In genomic region chr2:30316136-30316535, GRCm38 (mm10) we compare ENCODE assay signal across 23 mouse cellular contexts. TPM values are rescaled to one million over a fixed set of nuclear protein-coding genes. Genes with fewer than 3 reads are reported as not detected.
DNase-seq lines count a peak whose midpoint lies in the region; ATAC-seq and TF ChIP-seq lines count a peak whose summit lies in the region.
"Had no signal": no experiment of that assay in that cellular context is flagged by ENCODE, and none has a peak within 500 bp of the region (broad histone marks: within the 10 kb centered on the region; RNA-seq: fewer than 3 reads in every experiment).

No protein-coding gene starts in this region.

- no peaks in the 10 kb centered on the region for H3K9me3 ChIP-seq in lung, postnatal 0 days (ENCODE audit: low read length)
- H3K9me3 ChIP-seq: heart, embryonic 10.5 days; kidney, embryonic 15.5 days; lung, embryonic 15.5 days; midbrain, embryonic 10.5 days had no signal

- TF ChIP-seq EP300 in heart, adult 2 months (IDR thresholded peaks at IDR 0.05; ENCODE audit: insufficient read depth, low read depth, low read length), result no peak
- no peak for TF ChIP-seq EP300 in lung, postnatal 0 days (IDR thresholded peaks at IDR 0.05)

- no peak overlapping the region for H3K27ac ChIP-seq in heart, adult 2 months
- H3K27ac ChIP-seq in lung, postnatal 0 days (ENCODE audit: low read length), result no peak overlapping the region
- H3K27ac ChIP-seq: heart, embryonic 10.5 days; kidney, embryonic 15.5 days; lung, embryonic 15.5 days; midbrain, embryonic 10.5 days had no signal

- H3K36me3 ChIP-seq in heart, adult 2 months (ENCODE audit: control insufficient read depth, insufficient read depth, low read length), result no peaks in the 10 kb centered on the region
- H3K36me3 ChIP-seq in lung, postnatal 0 days (ENCODE audit: insufficient read depth, low read length), result peaks cover 33% of the 10 kb centered on the region

- 93% methylated on average over 4 of the region's 4 CpGs for WGBS in heart, adult 2 months
- 88% methylated on average over 4 of the region's 4 CpGs for WGBS in lung, postnatal 0 days

- no peak overlapping the region for H3K4me2 ChIP-seq in lung, postnatal 0 days (replicated peaks; ENCODE audit: low read depth, low read length)
- H3K4me2 ChIP-seq: kidney, embryonic 15.5 days; lung, embryonic 15.5 days had no signal

- ATAC-seq in lung, postnatal 0 days, result no peak

- H3K4me1 ChIP-seq in heart, adult 2 months (ENCODE audit: control insufficient read depth, insufficient read depth, low read length), result no peaks in the 10 kb centered on the region
- H3K4me1 ChIP-seq in lung, postnatal 0 days (ENCODE audit: insufficient read depth, low read depth, low read length), result no peaks in the 10 kb centered on the region
- H3K4me1 ChIP-seq: heart, embryonic 10.5 days; kidney, embryonic 15.5 days; lung, embryonic 15.5 days; midbrain, embryonic 10.5 days had no signal

- DNase-seq in heart, adult 2 months, result no peak
- no peak for DNase-seq in heart, postnatal 25 days (ENCODE audit: low spot score)
- no peak for DNase-seq in lung, postnatal 0 days (ENCODE audit: low spot score)
- DNase-seq in lung, postnatal 14 days, result no peak
- peak; percentile 46 for DNase-seq in ES-CJ7 (ENCODE audit: low read depth, low spot score)
- peak; percentile 4 for DNase-seq in mesoderm, embryonic 11.5 days (ENCODE audit: low read depth, low spot score)
- no peak for DNase-seq in neural tube, embryonic 10.5 days (ENCODE audit: extremely low spot score, low spot score)
- no peak for DNase-seq in cerebellum, adult 9-10 months
- DNase-seq: cerebellum, adult 11-12 months; heart, postnatal 14 days; right cerebral cortex, postnatal 25 days had no signal

- no peaks in the 10 kb centered on the region for H3K79me2 ChIP-seq in heart, adult 2 months (replicated peaks; ENCODE audit: control insufficient read depth, insufficient read depth, low read length)

- peak; percentile 22; the same call in 1 of the 2 replicates for TF ChIP-seq CTCF in heart, adult 2 months (IDR thresholded peaks at IDR 0.05)
- TF ChIP-seq CTCF in lung, postnatal 0 days (IDR thresholded peaks at IDR 0.05), result peak; percentile 31

- no peak overlapping the region for H3K9ac ChIP-seq in heart, adult 2 months (ENCODE audit: low read depth, low read length)
- H3K9ac ChIP-seq in lung, postnatal 0 days (replicated peaks; ENCODE audit: low read depth), result no peak overlapping the region
- H3K9ac ChIP-seq: kidney, embryonic 15.5 days; lung, embryonic 15.5 days had no signal

- no peak overlapping the region for H3K4me3 ChIP-seq in heart, adult 2 months
- no peak overlapping the region for H3K4me3 ChIP-seq in lung, postnatal 0 days (ENCODE audit: low read depth, low read length)
- H3K4me3 ChIP-seq: erythroblast, embryonic 14.5 days; heart, embryonic 10.5 days; kidney, embryonic 15.5 days; lung, embryonic 15.5 days; midbrain, embryonic 10.5 days; myocyte had no signal

- no peak for TF ChIP-seq POLR2A in heart, adult 2 months (IDR thresholded peaks at IDR 0.05; ENCODE audit: insufficient read depth, low read depth, low read length)

- no peaks in the 10 kb centered on the region for H3K27me3 ChIP-seq in heart, adult 2 months (ENCODE audit: control insufficient read depth, insufficient read depth, low read length)
- H3K27me3 ChIP-seq in lung, postnatal 0 days (replicated peaks; ENCODE audit: insufficient read depth, low read length), result no peaks in the 10 kb centered on the region
- H3K27me3 ChIP-seq: kidney, embryonic 15.5 days; lung, embryonic 15.5 days had no signal

- intact Hi-C loops in heart, adult 2 months (cut with DNase I), result no loop called here
- intact Hi-C loops in heart, postnatal 25 days (cut with DNase I), result no loop called here

RNA-seq across cellular contexts. Expression of gene Nup188, which starts 29.9 kb away (rescaled TPM):
- total RNA-seq in heart, adult 2 months (2021), result 10 to 100 TPM; 15.3 to 16.9 TPM
- 15.3 and 18.4 TPM in 2 replicates for polyA plus RNA-seq in heart, adult 2 months (2012; rRNA removed)
- total RNA-seq in heart, postnatal 25 days (2021), result 10 to 100 TPM; 19.6 to 20.0 TPM
- 8.9 and 9.9 TPM in 2 replicates for polyA plus RNA-seq in lung, postnatal 0 days (2015; fragmentation: Nextera tagmentation; extraction: Ambion mirVana)

RNA-seq across cellular contexts. Expression of gene Dolk, which starts 30.0 kb away (rescaled TPM):
- total RNA-seq in heart, adult 2 months (2021), result 10 to 100 TPM; 21.6 to 25.3 TPM
- 23.9 and 35.1 TPM in 2 replicates for polyA plus RNA-seq in heart, adult 2 months (2012; rRNA removed)
- 10 to 100 TPM; 23.6 to 26.3 TPM for total RNA-seq in heart, postnatal 25 days (2021)
- 24.1 TPM in 2 replicates for polyA plus RNA-seq in lung, postnatal 0 days (2015; fragmentation: Nextera tagmentation; extraction: Ambion mirVana)

RNA-seq across cellular contexts. Expression of gene Gm28038, which starts 35.3 kb away (rescaled TPM):
- total RNA-seq in heart, adult 2 months (2021), result 1 to 10 TPM; 2.6 to 6.3 TPM
- not detected in 2 replicates for polyA plus RNA-seq in heart, adult 2 months (2012; rRNA removed)
- total RNA-seq in heart, postnatal 25 days (2021), result under 1 TPM in 1 of 2 experiments, not detected in 1; 0.91 TPM
- not detected in 2 replicates for polyA plus RNA-seq in lung, postnatal 0 days (2015; fragmentation: Nextera tagmentation; extraction: Ambion mirVana)
- total RNA-seq: adrenal gland, adult 18-20 months; gastrocnemius, adult 8-10 months; layer of hippocampus, adult 8-10 months; left cerebral cortex, adult 8-10 months had no signal
- polyA plus RNA-seq: brain, embryonic 14.5 days; erythroblast, embryonic 14.5 days; heart, embryonic 10.5 days; kidney, embryonic 15.5 days; limb, embryonic 14.5 days; lung, embryonic 15.5 days; midbrain, embryonic 10.5 days; myocyte had no signal

RNA-seq across cellular contexts. Expression of gene Sh3glb2, which starts 43.0 kb away (rescaled TPM):
- 10 to 100 TPM; 37.7 to 40.6 TPM for total RNA-seq in heart, adult 2 months (2021)
- polyA plus RNA-seq in heart, adult 2 months (2012; rRNA removed), result 125 and 143 TPM in 2 replicates
- 10 to 100 TPM; 39.7 to 40.3 TPM for total RNA-seq in heart, postnatal 25 days (2021)
- polyA plus RNA-seq in lung, postnatal 0 days (2015; fragmentation: Nextera tagmentation; extraction: Ambion mirVana), result 58.9 and 64.9 TPM in 2 replicates

RNA-seq across cellular contexts. Expression of gene Miga2, which starts 47.9 kb away (rescaled TPM):
- total RNA-seq in heart, adult 2 months (2021), result 10 to 100 TPM; 74.2 to 90.3 TPM
- polyA plus RNA-seq in heart, adult 2 months (2012; rRNA removed), result 64.3 and 98.7 TPM in 2 replicates
- 10 to 100 TPM; 68.5 to 74.0 TPM for total RNA-seq in heart, postnatal 25 days (2021)
- polyA plus RNA-seq in lung, postnatal 0 days (2015; fragmentation: Nextera tagmentation; extraction: Ambion mirVana), result 13.8 and 14.9 TPM in 2 replicates

Comparison
In these comparisons a context has a peak if more than half of its experiments do, and no peak if none do; other contexts are left out.
1. DNase-seq: peak in ES-CJ7 (single experiment) and mesoderm, embryonic 11.5 days (single experiment); none in heart, adult 2 months (0 of 2), heart, postnatal 25 days (single experiment), lung, postnatal 0 days (single experiment), lung, postnatal 14 days (single experiment), neural tube, embryonic 10.5 days (single experiment) and cerebellum, adult 9-10 months (single experiment).